Mouse (Mus musculus): ENCODE measurements around the gene Tns1.

- no peak for TF ChIP-seq POLR2A (IDR thresholded peaks at IDR 0.05; ENCODE audit: control insufficient read depth in 1 of 2, insufficient read depth in 1 of 2, low read depth in 1 of 2, low read length in 2 of 2, poor library complexity in 1 of 2)
- TF ChIP-seq ZNF384 (IDR thresholded peaks at IDR 0.05; ENCODE audit: low read depth, low read length) = no peak
- no peak for TF ChIP-seq ZC3H11A (IDR thresholded peaks at IDR 0.05; ENCODE audit: low read depth, low read length)
- no peak for TF ChIP-seq CTCF (IDR thresholded peaks at IDR 0.05 in 2 of 3, conservative IDR thresholded peaks at IDR 0.05 in 1 of 3; ENCODE audit: control insufficient read depth in 1 of 3, insufficient read depth in 1 of 3, low read depth in 2 of 3, low read length in 3 of 3, poor library complexity in 1 of 3, severe bottlenecking in 1 of 3)
- TF ChIP-seq CHD1 (IDR thresholded peaks at IDR 0.05; ENCODE audit: low read depth, low read length) = no peak
- TF ChIP-seq MAX (IDR thresholded peaks at IDR 0.05; ENCODE audit: low read length) = no peak
- no peak for TF ChIP-seq GATA1 (IDR thresholded peaks at IDR 0.05; ENCODE audit: low read depth, low read length)
- no peak for TF ChIP-seq ZMIZ1 (IDR thresholded peaks at IDR 0.05; ENCODE audit: low read depth, low read length)
- no peak for TF ChIP-seq POLR2AphosphoS2 (IDR thresholded peaks at IDR 0.05; ENCODE audit: low read length)
- TF ChIP-seq USF1 (IDR thresholded peaks at IDR 0.05; ENCODE audit: low read depth, low read length) = no peak
- no peak for TF ChIP-seq EP300 (IDR thresholded peaks at IDR 0.05; ENCODE audit: low read depth in 1 of 2, low read length in 2 of 2)
- no peak for TF ChIP-seq ZKSCAN1 (IDR thresholded peaks at IDR 0.05; ENCODE audit: low read depth, low read length)
These were observed 50.5 kb downstream of the Tns1 start for GRCm38 (mm10) chr1:74073791-74074190.
